Mouse (Mus musculus) erythroblast, embryonic 14.5 days (primary cell): ENCODE data around the gene Gmds.

ENCODE experiments used
- GATA1 ChIP-seq: IDR thresholded peaks from 2 replicates; pipeline ENCODE4 v1.6.1; 2012; ENCODE audit warnings: low read length, inconsistent platforms, mixed read lengths
- TAL1 ChIP-seq: IDR thresholded peaks from 3 replicates; pipeline ENCODE4 v1.6.1; 2012; ENCODE audit warnings: low read length, inconsistent platforms, mixed read lengths

GRCm38 (mm10) chr13:31849258-31849971 is 489.1 kb downstream of the Gmds start:
- no peak for TF ChIP-seq TAL1
- TF ChIP-seq GATA1 = no peak
